Mouse (Mus musculus): ENCODE results near the gene Atp5mpl.

GRCm38 (mm10) chr12:111999735-112000134 lies 33.0 kb upstream of the Atp5mpl start:
- TF ChIP-seq EP300 (optimal IDR thresholded peaks at IDR 0.05) (no peak), CTCF (IDR thresholded peaks at IDR 0.05; ENCODE audit: low read depth) (no peak)
